Mouse (Mus musculus) neural tube, embryonic 11.5 days (tissue): ENCODE results near the gene Rbbp5. TPM values are rescaled to one million over a fixed set of nuclear protein-coding genes. Genes with fewer than 3 reads are reported as not detected.
A peak's percentile ranks its signal among the peaks of the same experiment; 100 is the strongest.

Experiments
- ATAC-seq: fragments of 200-750 bp; cut with Nextera tagmentation; 2 replicates; pipeline ENCODE4 v1.8.0; 2017; ENCODE audit warnings: moderate number of reproducible peaks, mild to moderate bottlenecking, moderate TSS enrichment, moderate library complexity; ENCODE audit not compliant: insufficient read depth, low FRiP score, low TSS enrichment
- DNase-seq: peaks from one replicate; pipeline ENCODE4 v3.0.0-alpha.2; 2015; ENCODE audit warnings: low spot score
- H3K27ac ChIP-seq: fragments of 300-500 bp; sonication (generic); 2 replicates; pipeline ENCODE4 v1.5.1; 2014; ENCODE audit warnings: low read depth, mild to moderate bottlenecking, low read length
- H3K27me3 ChIP-seq: fragments of 300-500 bp; sonication (generic); 2 replicates; pipeline ENCODE4 v1.6.1; 2014; ENCODE audit warnings: mild to moderate bottlenecking, low read length, mixed read lengths; ENCODE audit not compliant: control insufficient read depth, insufficient read depth
- H3K36me3 ChIP-seq: fragments of 300-500 bp; sonication (generic); 2 replicates; pipeline ENCODE4 v1.6.1; 2014; ENCODE audit warnings: mild to moderate bottlenecking, low read length, moderate library complexity, mixed read lengths; ENCODE audit not compliant: control insufficient read depth, insufficient read depth
- H3K4me1 ChIP-seq: fragments of 300-500 bp; sonication (generic); 2 replicates; pipeline ENCODE4 v1.6.1; 2014; ENCODE audit warnings: low read length, mixed read lengths; ENCODE audit not compliant: control insufficient read depth, insufficient read depth
- H3K4me2 ChIP-seq: fragments of 300-500 bp; sonication (generic); 2 replicates; pipeline ENCODE4 v1.6.1; 2014; ENCODE audit warnings: low read depth, mild to moderate bottlenecking, moderate library complexity
- H3K4me3 ChIP-seq: fragments of 300-500 bp; sonication (generic); 2 replicates; pipeline ENCODE4 v1.5.1; 2014; ENCODE audit warnings: low read depth, low read length
- H3K9ac ChIP-seq: fragments of 300-500 bp; sonication (generic); 2 replicates; pipeline ENCODE4 v1.6.1; 2014; ENCODE audit warnings: mild to moderate bottlenecking, low read length
- H3K9me3 ChIP-seq: fragments of 300-500 bp; sonication (generic); 2 replicates; pipeline ENCODE4 v1.6.1; 2016; ENCODE audit warnings: low read length; ENCODE audit not compliant: control insufficient read depth
- WGBS: fragments of 180-500 bp; shearing (Covaris S2); extraction: QIAGEN DNeasy Blood & Tissue Kit; methylation state at CpG from one replicate; pipeline ENCODE4 v1.1.7; 2014; 5-methylcytosine and 5-hydroxymethylcytosine counted together
- polyA plus RNA-seq: library from polyadenylated mRNA; unstranded; fragments of >200 nt; fragmentation: Nextera tagmentation; extraction: Ambion mirVana; gene quantifications from 2 replicates; pipeline ENCODE4 v1.2.1, GENCODE M21; 2014

Rbbp5 gene
- 63.2 and 68.3 TPM in 2 replicates for polyA plus RNA-seq

GRCm38 (mm10) chr1:132476928-132477691 is at the start of gene Rbbp5:
Gene Rbbp5 (plus strand): TSS chr1:132477365.
- Histone ChIP-seq H3K27ac (0 out of 2 replicates have a peak within 1 kb of the TSS, but pooled peaks have one; percentile 40), H3K9ac (peak within 1 kb of the TSS; percentile 73), H3K4me3 (peak within 1 kb of the TSS; percentile 67), H3K4me2 (peak within 1 kb of the TSS; percentile 78), H3K27me3 (no peaks in the 10 kb centered on the region), H3K4me1 (peaks cover 10% of the 10 kb centered on the region; the same call in 1 of the 2 replicates), H3K9me3 (no peaks in the 10 kb centered on the region), H3K36me3 (no peaks in the 10 kb centered on the region)
- WGBS = under 1% methylated on average over 43 of the region's 43 CpGs
- peak; percentile 91 for DNase-seq
- ATAC-seq = peak; percentile 81

GRCm38 (mm10) chr1:132430818-132431217 is 46.3 kb upstream of the Rbbp5 start:
- DNase-seq = peak; percentile 22

DNA sequence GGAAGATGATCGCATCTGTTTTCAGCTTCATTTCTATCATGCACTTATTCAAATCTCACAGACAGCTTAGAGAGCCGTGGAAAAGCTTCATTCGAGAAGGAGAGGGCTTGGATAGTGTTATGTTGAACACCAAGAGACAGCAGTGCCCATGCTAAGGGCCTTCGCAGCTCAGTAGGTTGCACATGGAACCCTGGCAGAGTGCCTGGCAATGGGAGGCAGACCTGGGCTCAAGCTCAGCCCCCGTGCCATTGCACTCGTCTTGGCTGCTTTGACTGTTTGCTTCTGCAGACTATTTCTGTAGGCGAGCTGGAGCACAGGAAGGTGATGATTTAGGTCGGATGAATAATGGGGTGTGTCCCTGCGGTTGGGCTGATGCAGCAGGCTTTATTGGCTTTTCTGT is 45.4 kb upstream of the Rbbp5 start:
- no peak overlapping the region for H3K4me3 ChIP-seq
- no peak overlapping the region for H3K27ac ChIP-seq
- H3K4me2 ChIP-seq = no peak overlapping the region
- H3K27me3 ChIP-seq = no peaks in the 10 kb centered on the region
- no peak for DNase-seq
- no peaks in the 10 kb centered on the region for H3K4me1 ChIP-seq
- H3K9ac ChIP-seq = no peak overlapping the region; the same call in 1 of the 2 replicates
- no peaks in the 10 kb centered on the region for H3K9me3 ChIP-seq
- ATAC-seq = no peak
- no peaks in the 10 kb centered on the region for H3K36me3 ChIP-seq
- WGBS = 73% methylated on average over 9 of the region's 9 CpGs

More at GRCm38 (mm10) chr1:132430818-132431217, 46.3 kb upstream of the Rbbp5 start:
- H3K36me3 ChIP-seq = no peaks in the 10 kb centered on the region
- H3K9ac ChIP-seq = no peak overlapping the region
- H3K4me3 ChIP-seq = no peak overlapping the region
- ATAC-seq = no peak
- H3K27ac ChIP-seq = no peak overlapping the region
- 62% methylated on average over 3 of the region's 3 CpGs for WGBS
- H3K4me1 ChIP-seq = no peaks in the 10 kb centered on the region
- H3K27me3 ChIP-seq = no peaks in the 10 kb centered on the region
- H3K4me2 ChIP-seq = no peak overlapping the region
- H3K9me3 ChIP-seq = no peaks in the 10 kb centered on the region

- 80% methylated on average over 5 of the region's 5 CpGs for WGBS
- H3K9ac ChIP-seq = no peak overlapping the region
- ATAC-seq (no peak), DNase-seq (no peak)
- no peak overlapping the region for H3K27ac ChIP-seq
- no peaks in the 10 kb centered on the region for H3K27me3 ChIP-seq
- no peaks in the 10 kb centered on the region for H3K36me3 ChIP-seq
- H3K4me3 ChIP-seq = no peak overlapping the region
- no peaks in the 10 kb centered on the region for H3K9me3 ChIP-seq
- no peak overlapping the region for H3K4me2 ChIP-seq
- no peaks in the 10 kb centered on the region for H3K4me1 ChIP-seq
Observed at GRCm38 (mm10) chr1:132433349-132433748, 43.8 kb upstream of the Rbbp5 start.

GRCm38 (mm10) chr1:132434032-132434431 is 43.1 kb upstream of the Rbbp5 start:
- Histone ChIP-seq H3K4me1 (no peaks in the 10 kb centered on the region), H3K9me3 (no peaks in the 10 kb centered on the region), H3K27me3 (no peaks in the 10 kb centered on the region), H3K27ac (no peak overlapping the region), H3K9ac (no peak overlapping the region), H3K4me2 (no peak overlapping the region), H3K4me3 (no peak overlapping the region), H3K36me3 (no peaks in the 10 kb centered on the region)
- no peak for ATAC-seq
- no peak for DNase-seq
- WGBS = 92% methylated on average over 12 of the region's 12 CpGs

GRCm38 (mm10) chr1:132436320-132436958 is 40.7 kb upstream of the Rbbp5 start:
- H3K27me3 ChIP-seq = no peaks in the 10 kb centered on the region
- no peak for ATAC-seq
- H3K4me3 ChIP-seq = no peak overlapping the region
- H3K9ac ChIP-seq = no peak overlapping the region
- H3K4me2 ChIP-seq = no peak overlapping the region
- H3K4me1 ChIP-seq = no peaks in the 10 kb centered on the region
- DNase-seq = no peak
- WGBS = 78% methylated on average over 4 of the region's 4 CpGs
- no peaks in the 10 kb centered on the region for H3K9me3 ChIP-seq
- H3K36me3 ChIP-seq = peaks cover 4% of the 10 kb centered on the region
- H3K27ac ChIP-seq = no peak overlapping the region

DNA sequence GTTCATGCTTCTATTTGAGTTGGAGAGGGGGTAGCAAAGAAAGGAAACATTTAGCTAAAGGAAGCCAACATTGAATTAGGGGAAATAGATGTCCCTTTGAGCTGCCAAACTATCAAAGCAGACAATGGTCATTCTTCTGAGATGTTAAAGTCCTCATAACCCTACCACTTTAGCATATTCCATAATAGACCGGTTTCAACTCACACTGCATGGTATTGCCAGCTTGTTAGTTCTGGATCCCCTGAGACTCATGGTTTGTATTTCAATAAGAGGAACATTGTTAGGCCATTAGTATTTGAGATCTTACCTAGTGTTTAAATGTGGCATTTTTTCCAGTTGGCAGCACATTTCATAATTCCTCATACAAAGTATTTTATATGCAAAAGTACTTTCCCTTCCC is 40.2 kb upstream of the Rbbp5 start:
- Histone ChIP-seq H3K36me3 (peaks cover 4% of the 10 kb centered on the region), H3K4me2 (no peak overlapping the region), H3K4me1 (no peaks in the 10 kb centered on the region), H3K9ac (no peak overlapping the region), H3K27me3 (no peaks in the 10 kb centered on the region), H3K27ac (no peak overlapping the region), H3K9me3 (no peaks in the 10 kb centered on the region), H3K4me3 (no peak overlapping the region)
- ATAC-seq (no peak), DNase-seq (no peak)
- 66% methylated on average over 1 of the region's 1 CpGs for WGBS

GRCm38 (mm10) chr1:132437389-132437788 is 39.8 kb upstream of the Rbbp5 start:
- 78% methylated on average over 5 of the region's 5 CpGs for WGBS
- ATAC-seq = no peak
- peaks cover 4% of the 10 kb centered on the region for H3K36me3 ChIP-seq

More at GRCm38 (mm10) chr1:132437389-132437788, 39.8 kb upstream of the Rbbp5 start:
- H3K4me1 ChIP-seq = no peaks in the 10 kb centered on the region
- H3K9ac ChIP-seq = no peak overlapping the region
- H3K27ac ChIP-seq = no peak overlapping the region
- no peak overlapping the region for H3K4me3 ChIP-seq
- no peak for DNase-seq
- no peak overlapping the region for H3K4me2 ChIP-seq
- H3K27me3 ChIP-seq = no peaks in the 10 kb centered on the region
- H3K9me3 ChIP-seq = no peaks in the 10 kb centered on the region
